Mouse (Mus musculus): ENCODE data around the gene Olfr970. TPM values are rescaled to one million over a fixed set of nuclear protein-coding genes. Genes with fewer than 3 reads are reported as not detected.
"Not testable (repeated sequence)": the region's sequence is repeated elsewhere in the genome, so short reads cannot be mapped to it uniquely, and the experiment has no call there.

The Olfr970 gene
- not detected for polyA plus RNA-seq (2021)

DNA sequence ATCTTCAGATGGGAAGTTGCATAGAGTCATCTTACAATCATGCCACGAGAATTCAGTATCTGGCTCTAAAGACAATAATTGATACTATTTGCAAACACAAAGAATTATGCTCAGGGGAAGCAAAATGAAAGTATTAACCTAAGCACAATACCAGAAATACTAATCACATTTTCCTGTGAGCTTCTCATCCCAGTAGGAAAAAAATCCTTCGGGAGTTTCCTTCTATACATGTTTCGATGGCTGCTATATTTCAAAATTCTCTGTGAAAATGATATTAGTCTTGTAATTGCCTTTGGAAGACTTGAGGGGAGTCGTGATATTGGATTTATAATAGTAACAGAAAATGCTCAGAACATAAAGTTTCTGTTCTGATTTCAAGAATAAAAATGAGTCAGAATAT, at the start of gene Olfr970:
TSS of gene Olfr970 (plus strand) at position 301 of the 400 bp plus-strand sequence.
- ATAC-seq (no peak), DNase-seq (ENCODE audit: low read depth, low spot score) (no peak)
- in situ Hi-C loops (cut with MboI; ENCODE audit: low pct_unique_long_range_greater_than_20kb): no loop called here
- peaks cover 12% of the 10 kb centered on the region for H3K27me3 ChIP-seq
- CTCF ChIA-PET: no interaction called here
- POLR2A ChIA-PET: no interaction called here
- no peak for TF ChIP-seq CTCF (IDR thresholded peaks at IDR 0.05)

DNA sequence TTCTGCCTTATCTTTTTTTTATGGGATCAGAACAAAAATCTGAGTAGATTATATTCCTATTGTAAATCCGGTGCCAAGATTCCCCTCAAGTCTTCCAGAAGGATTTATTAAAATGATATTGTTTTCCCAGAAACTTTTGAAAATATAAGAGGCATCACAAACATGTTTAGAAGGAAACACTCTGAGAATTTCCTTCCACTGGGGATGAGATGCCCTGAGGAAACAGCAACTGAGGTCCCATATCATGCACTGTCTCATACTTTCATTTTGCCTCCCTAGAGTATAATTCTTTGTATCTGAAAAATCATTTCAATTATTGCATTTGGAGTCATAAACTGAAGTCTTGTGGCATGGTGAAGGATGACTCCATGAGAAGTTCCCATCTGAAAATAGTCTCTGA, 25.5 kb upstream of the Olfr970 start, which contains the start of gene Olfr968:
TSS of gene Olfr968 (minus strand) at position 101 of the 400 bp plus-strand sequence.
- no peak for TF ChIP-seq CTCF (IDR thresholded peaks at IDR 0.05)
- CTCF ChIA-PET: no interaction called here
- no peak for DNase-seq (ENCODE audit: low read depth, low spot score)
- ATAC-seq: no peak
- in situ Hi-C loops (cut with MboI; ENCODE audit: low pct_unique_long_range_greater_than_20kb): no loop called here
- POLR2A ChIA-PET: no interaction called here
- no peaks in the 10 kb centered on the region for H3K27me3 ChIP-seq

DNA sequence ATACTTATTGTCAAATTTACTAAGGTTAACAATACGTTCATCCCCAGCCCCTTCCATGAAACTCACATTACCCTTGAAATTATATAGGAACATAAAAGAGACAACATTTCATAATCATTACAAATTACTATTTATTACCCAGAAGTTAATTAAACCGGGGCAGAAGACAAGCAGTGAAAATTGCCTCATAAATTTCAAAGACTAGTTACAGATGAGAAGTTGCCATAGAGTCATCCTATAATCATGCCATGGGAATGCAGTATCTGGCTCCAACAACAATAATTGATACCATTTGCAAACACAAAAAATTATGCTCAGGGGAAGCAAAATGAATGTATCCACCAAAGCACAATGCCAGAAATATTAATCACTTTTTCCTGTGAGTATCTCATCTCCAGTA, 18.1 kb upstream of the Olfr970 start, which contains the start of gene Olfr969:
TSS of gene Olfr969 (plus strand) at position 388 of the 400 bp plus-strand sequence.
- TF ChIP-seq CTCF (IDR thresholded peaks at IDR 0.05): no peak
- DNase-seq (ENCODE audit: low read depth, low spot score) (no peak), ATAC-seq (no peak)
- in situ Hi-C loops (cut with MboI; ENCODE audit: low pct_unique_long_range_greater_than_20kb): no loop called here
- ChIA-PET POLR2A (no interaction called here), CTCF (no interaction called here)
- H3K27me3 ChIP-seq: peaks cover 3% of the 10 kb centered on the region

DNA sequence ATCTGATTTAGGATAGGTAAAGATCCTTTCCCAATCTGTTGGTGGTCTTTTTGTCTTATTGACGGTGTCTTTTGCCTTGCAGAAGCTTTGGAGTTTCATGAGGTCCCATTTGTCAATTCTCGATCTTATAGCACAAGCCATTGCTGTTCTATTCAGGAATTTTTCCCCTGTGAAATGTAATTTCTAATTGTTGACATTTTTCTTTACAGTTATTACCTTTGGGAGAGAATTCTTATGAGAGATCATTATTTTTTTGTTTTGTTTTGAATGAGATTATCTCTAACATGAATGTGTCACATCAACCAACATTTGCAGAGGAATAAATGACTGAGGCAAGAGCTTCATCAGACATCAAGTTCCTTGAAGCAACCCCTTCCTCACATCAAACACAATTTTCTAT, 27.9 kb downstream of the Olfr970 start, which contains the start of gene Olfr971:
TSS of gene Olfr971 (plus strand) at position 301 of the 400 bp plus-strand sequence.
- CTCF ChIA-PET; DNase-seq (ENCODE audit: low read depth, low spot score); ATAC-seq; H3K27me3 ChIP-seq; POLR2A ChIA-PET; in situ Hi-C loops (cut with MboI; ENCODE audit: low pct_unique_long_range_greater_than_20kb): not testable (repeated sequence)

DNA sequence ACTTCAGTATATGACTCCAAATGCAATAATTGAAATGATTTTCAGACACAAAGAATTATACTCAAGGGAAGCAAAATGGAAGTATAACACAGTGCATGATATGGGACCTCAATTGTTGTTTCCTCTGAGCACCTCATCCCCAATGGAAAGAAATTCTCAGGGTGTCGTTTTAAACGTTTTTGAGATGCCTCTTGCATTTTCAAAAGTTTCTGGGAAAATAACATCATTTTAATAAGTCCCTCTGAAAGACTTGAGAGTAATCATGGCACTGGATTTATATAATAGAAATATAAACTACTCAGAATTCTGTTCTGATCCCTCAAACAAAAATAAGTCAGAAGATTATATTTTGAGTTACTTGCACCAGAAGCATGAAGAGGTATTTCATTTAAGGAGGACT, 57.5 kb downstream of the Olfr970 start, which contains the start of gene Olfr972:
TSS of gene Olfr972 (plus strand) at position 301 of the 400 bp plus-strand sequence.
- in situ Hi-C loops (cut with MboI; ENCODE audit: low pct_unique_long_range_greater_than_20kb): no loop called here
- DNase-seq (ENCODE audit: low read depth, low spot score): no peak
- POLR2A ChIA-PET: no interaction called here
- CTCF ChIA-PET: no interaction called here
- no peaks in the 10 kb centered on the region for H3K27me3 ChIP-seq
- ATAC-seq: no peak
- TF ChIP-seq CTCF (IDR thresholded peaks at IDR 0.05): no peak

Other genes starting within 250 kb of the Olfr970 start
- not detected for gene Olfr959, start 233.3 kb upstream of the Olfr970 start, polyA plus RNA-seq (2021)
- gene AW551984, start 204.5 kb upstream of the Olfr970 start, polyA plus RNA-seq (2021): not detected
- not detected for gene Olfr148, start 198.2 kb upstream of the Olfr970 start, polyA plus RNA-seq (2021)
- gene Olfr960, start 187.5 kb upstream of the Olfr970 start, polyA plus RNA-seq (2021): not detected
- gene Olfr961, start 163.8 kb upstream of the Olfr970 start, polyA plus RNA-seq (2021): not detected
- not detected for gene Olfr963, start 141.7 kb upstream of the Olfr970 start, polyA plus RNA-seq (2021)
- not detected for gene Olfr149, start 101.7 kb upstream of the Olfr970 start, polyA plus RNA-seq (2021)
- gene Olfr965, start 97.5 kb upstream of the Olfr970 start, polyA plus RNA-seq (2021): not detected
- not detected for gene Olfr150, start 77.9 kb upstream of the Olfr970 start, polyA plus RNA-seq (2021)
- gene Olfr967, start 62.6 kb upstream of the Olfr970 start, polyA plus RNA-seq (2021): not detected
- gene Olfr968, start 25.6 kb upstream of the Olfr970 start, polyA plus RNA-seq (2021): not detected
- gene Olfr969, start 17.9 kb upstream of the Olfr970 start, polyA plus RNA-seq (2021): not detected
- not detected for gene Olfr971, start 28.0 kb downstream of the Olfr970 start, polyA plus RNA-seq (2021)
- not detected for gene Olfr972, start 57.6 kb downstream of the Olfr970 start, polyA plus RNA-seq (2021)
- not detected for gene Olfr229, start 98.5 kb downstream of the Olfr970 start, polyA plus RNA-seq (2021)
- not detected for gene Olfr974, start 128.6 kb downstream of the Olfr970 start, polyA plus RNA-seq (2021)
- gene Olfr975, start 143.2 kb downstream of the Olfr970 start, polyA plus RNA-seq (2021): not detected
- gene Olfr976, start 152.3 kb downstream of the Olfr970 start, polyA plus RNA-seq (2021): not detected
- not detected for gene Olfr978, start 183.3 kb downstream of the Olfr970 start, polyA plus RNA-seq (2021)
- gene Olfr979, start 194.6 kb downstream of the Olfr970 start, polyA plus RNA-seq (2021): 0.05 TPM
- not detected for gene Olfr980, start 200.7 kb downstream of the Olfr970 start, polyA plus RNA-seq (2021)
- gene Olfr981, start 212.6 kb downstream of the Olfr970 start, polyA plus RNA-seq (2021): not detected